Mouse (Mus musculus): ENCODE measurements around the gene Bin2. TPM values are rescaled to one million over a fixed set of nuclear protein-coding genes. Genes with fewer than 3 reads are reported as not detected.

Bin2 gene
- polyA plus RNA-seq, 1 experiment, result not detected

DNA sequence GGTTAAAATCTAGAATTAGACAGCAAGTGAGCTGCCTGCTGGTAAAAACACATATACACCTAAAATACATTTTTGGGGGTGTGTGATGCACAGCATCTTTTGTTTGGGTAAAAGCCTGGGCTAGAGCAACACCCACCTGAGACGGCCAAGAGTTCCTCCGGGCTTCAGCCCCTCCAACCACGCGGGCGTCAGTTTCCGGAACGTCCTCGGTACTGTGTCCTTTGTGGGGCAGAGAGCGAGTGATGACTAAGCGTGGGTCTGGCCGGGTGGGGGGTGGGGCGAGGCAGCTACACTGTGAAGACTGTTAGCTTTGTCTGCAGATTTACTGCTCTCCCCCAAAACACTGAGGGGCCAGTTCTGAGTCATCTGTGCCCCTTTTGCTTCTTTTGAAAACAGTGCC is 17.6 kb upstream of the Bin2 start:
- H3K79me3 ChIP-seq (ENCODE audit: low read depth), result peaks cover 2% of the 10 kb centered on the region
- H3K27me3 ChIP-seq (ENCODE audit: control insufficient read depth, insufficient read depth, insufficient read length), result no peaks in the 10 kb centered on the region
- H3K79me2 ChIP-seq (ENCODE audit: control insufficient read depth, insufficient read depth), result peaks cover 19% of the 10 kb centered on the region
- peak; percentile 71 for TF ChIP-seq MAX (IDR thresholded peaks at IDR 0.05)
- TF ChIP-seq MYOD1 (IDR thresholded peaks at IDR 0.05; ENCODE audit: control insufficient read depth, insufficient read length, low read depth), result no peak
- H3K4me3 ChIP-seq (ENCODE audit: insufficient read depth, poor library complexity, severe bottlenecking), result peak overlapping the region; percentile 28
- H3ac ChIP-seq (ENCODE audit: control insufficient read depth, insufficient read length, low read depth), result peak overlapping the region; percentile 14
- H3K36me3 ChIP-seq (ENCODE audit: control insufficient read depth, insufficient read depth), result no peaks in the 10 kb centered on the region

DNA sequence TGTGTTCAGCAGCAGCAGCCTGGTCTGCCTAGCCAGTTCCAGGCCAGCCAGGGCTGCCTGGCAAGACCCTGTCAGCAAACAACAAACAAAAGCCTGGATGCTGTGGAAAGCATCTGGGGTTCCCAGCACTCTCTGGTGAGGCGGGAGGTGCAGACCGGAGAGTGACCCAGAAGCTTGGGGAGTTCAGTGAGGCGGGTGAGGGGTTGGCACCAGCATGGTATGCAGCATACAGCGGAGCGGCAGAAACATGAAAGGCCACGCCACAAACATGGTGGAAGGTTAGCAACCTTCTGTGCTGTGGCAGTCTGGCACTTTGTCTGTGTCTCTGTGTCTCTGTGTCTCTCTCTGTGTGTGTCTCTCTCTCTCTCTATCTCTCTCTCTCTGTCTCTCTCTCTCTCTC is 17.1 kb upstream of the Bin2 start:
- TF ChIP-seq MYOG (IDR thresholded peaks at IDR 0.05; ENCODE audit: control insufficient read depth, extremely low read depth, insufficient read length) (no peak), MAX (IDR thresholded peaks at IDR 0.05) (no peak), CEBPB (IDR thresholded peaks at IDR 0.05; ENCODE audit: low read depth) (no peak), MYOD1 (IDR thresholded peaks at IDR 0.05; ENCODE audit: control insufficient read depth, insufficient read length, low read depth) (no peak), FOSL1 (IDR thresholded peaks at IDR 0.05; ENCODE audit: insufficient read depth, low read length, poor library complexity, severe bottlenecking) (no peak), CTCF (IDR thresholded peaks at IDR 0.05; ENCODE audit: control insufficient read depth, insufficient read depth, insufficient read length) (no peak), USF1 (IDR thresholded peaks at IDR 0.05; ENCODE audit: low read depth) (no peak)
- Histone ChIP-seq H3K4me3 (ENCODE audit: insufficient read depth, poor library complexity, severe bottlenecking) (peak overlapping the region; percentile 28), H3ac (ENCODE audit: control insufficient read depth, insufficient read length, low read depth) (peak overlapping the region; percentile 26), H3K36me3 (ENCODE audit: control insufficient read depth, insufficient read depth) (no peaks in the 10 kb centered on the region), H3K27me3 (ENCODE audit: control insufficient read depth, insufficient read depth, insufficient read length) (no peaks in the 10 kb centered on the region), H3K79me3 (ENCODE audit: low read depth) (peaks cover 2% of the 10 kb centered on the region), H3K79me2 (ENCODE audit: control insufficient read depth, insufficient read depth) (peaks cover 19% of the 10 kb centered on the region)

DNA sequence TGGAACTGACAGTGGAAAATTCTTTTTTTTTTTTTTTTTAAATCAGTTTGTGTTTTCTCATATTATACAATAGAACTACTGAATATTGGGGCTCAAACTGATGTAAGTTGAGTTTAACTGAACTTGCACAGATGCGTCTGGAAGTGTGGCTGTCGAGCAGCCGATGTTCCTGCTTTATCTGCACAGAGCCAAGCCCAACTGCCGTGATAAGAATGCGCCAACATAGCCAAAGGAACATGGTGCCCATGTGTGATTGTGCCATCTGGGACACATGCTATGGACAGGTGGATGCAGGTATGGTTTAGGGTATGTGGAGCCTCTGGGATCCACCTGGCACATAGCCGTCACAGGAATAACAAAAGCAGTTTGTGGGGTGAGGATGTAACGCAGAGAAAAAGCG is 16.5 kb upstream of the Bin2 start:
- TF ChIP-seq USF1 (IDR thresholded peaks at IDR 0.05; ENCODE audit: low read depth), result no peak
- Histone ChIP-seq H3K79me2 (ENCODE audit: control insufficient read depth, insufficient read depth) (peaks cover 19% of the 10 kb centered on the region), H3K4me3 (ENCODE audit: insufficient read depth, poor library complexity, severe bottlenecking) (no peak overlapping the region), H3K27me3 (ENCODE audit: control insufficient read depth, insufficient read depth, insufficient read length) (no peaks in the 10 kb centered on the region), H3K36me3 (ENCODE audit: control insufficient read depth, insufficient read depth) (no peaks in the 10 kb centered on the region), H3ac (ENCODE audit: control insufficient read depth, insufficient read length, low read depth) (no peak overlapping the region), H3K79me3 (ENCODE audit: low read depth) (peaks cover 2% of the 10 kb centered on the region)

DNA sequence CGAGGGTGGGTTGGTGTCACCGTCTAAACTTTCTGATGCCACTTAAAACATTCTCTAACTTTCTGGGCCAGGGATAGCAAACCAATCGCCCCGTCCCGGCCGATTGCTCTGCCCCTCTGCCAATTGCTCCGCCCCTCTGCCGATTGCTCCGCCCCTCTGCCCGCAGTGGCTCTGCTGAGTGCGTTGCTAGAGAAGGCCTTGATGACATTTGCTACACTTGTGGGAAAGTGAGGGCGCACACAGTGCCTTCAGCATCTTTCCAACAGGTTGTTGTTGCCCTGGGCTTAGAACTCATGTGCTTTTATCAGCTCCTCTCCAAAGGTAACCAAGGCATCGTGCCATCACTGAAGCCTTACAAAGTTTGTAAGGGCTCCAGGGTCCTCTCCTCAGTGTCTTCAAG is 15.9 kb upstream of the Bin2 start:
- peaks cover 19% of the 10 kb centered on the region for H3K79me2 ChIP-seq (ENCODE audit: control insufficient read depth, insufficient read depth)
- no peaks in the 10 kb centered on the region for H3K36me3 ChIP-seq (ENCODE audit: control insufficient read depth, insufficient read depth)
- no peak overlapping the region for H3ac ChIP-seq (ENCODE audit: control insufficient read depth, insufficient read length, low read depth)
- no peak overlapping the region for H3K4me3 ChIP-seq (ENCODE audit: insufficient read depth, poor library complexity, severe bottlenecking)
- no peaks in the 10 kb centered on the region for H3K27me3 ChIP-seq (ENCODE audit: control insufficient read depth, insufficient read depth, insufficient read length)
- peaks cover 2% of the 10 kb centered on the region for H3K79me3 ChIP-seq (ENCODE audit: low read depth)
- no peak for TF ChIP-seq USF1 (IDR thresholded peaks at IDR 0.05; ENCODE audit: low read depth)
- TF ChIP-seq FOSL1 (IDR thresholded peaks at IDR 0.05; ENCODE audit: insufficient read depth, low read length, poor library complexity, severe bottlenecking), result no peak

DNA sequence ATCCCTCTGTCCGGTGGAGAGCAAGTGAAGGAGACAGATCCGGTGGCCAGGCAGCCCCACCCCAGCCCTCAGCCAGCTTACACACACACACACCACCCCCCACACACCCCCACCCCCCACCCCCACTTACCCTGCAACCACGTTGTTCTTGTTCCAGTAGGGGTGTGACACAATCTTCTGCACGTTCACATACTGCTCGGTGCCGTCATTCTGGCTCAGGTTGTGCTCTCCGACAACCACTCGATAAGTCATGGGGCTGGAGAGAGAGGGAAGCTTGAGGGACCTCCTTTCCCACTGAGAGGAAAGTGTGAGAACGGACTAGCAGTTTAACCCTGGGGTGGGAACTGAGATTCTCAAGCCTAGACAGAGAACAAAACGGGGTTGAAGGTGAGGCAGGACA is 15.1 kb upstream of the Bin2 start:
- Histone ChIP-seq H3K79me2 (ENCODE audit: control insufficient read depth, insufficient read depth) (peaks cover 19% of the 10 kb centered on the region), H3K36me3 (ENCODE audit: control insufficient read depth, insufficient read depth) (no peaks in the 10 kb centered on the region), H3K27me3 (ENCODE audit: control insufficient read depth, insufficient read depth, insufficient read length) (no peaks in the 10 kb centered on the region), H3K4me3 (ENCODE audit: insufficient read depth, poor library complexity, severe bottlenecking) (no peak overlapping the region), H3K79me3 (ENCODE audit: low read depth) (peaks cover 2% of the 10 kb centered on the region), H3ac (ENCODE audit: control insufficient read depth, insufficient read length, low read depth) (no peak overlapping the region)
- no peak for TF ChIP-seq FOSL1 (IDR thresholded peaks at IDR 0.05; ENCODE audit: insufficient read depth, low read length, poor library complexity, severe bottlenecking)
- TF ChIP-seq MAX (IDR thresholded peaks at IDR 0.05), result no peak
- TF ChIP-seq MYOG (IDR thresholded peaks at IDR 0.05; ENCODE audit: control insufficient read depth, extremely low read depth, insufficient read length), result no peak
- no peak for TF ChIP-seq USF1 (IDR thresholded peaks at IDR 0.05; ENCODE audit: low read depth)
- TF ChIP-seq CTCF (IDR thresholded peaks at IDR 0.05; ENCODE audit: control insufficient read depth, insufficient read depth, insufficient read length), result no peak
- TF ChIP-seq MYOD1 (IDR thresholded peaks at IDR 0.05; ENCODE audit: control insufficient read depth, insufficient read length, low read depth), result no peak
- TF ChIP-seq CEBPB (IDR thresholded peaks at IDR 0.05; ENCODE audit: low read depth), result no peak

DNA sequence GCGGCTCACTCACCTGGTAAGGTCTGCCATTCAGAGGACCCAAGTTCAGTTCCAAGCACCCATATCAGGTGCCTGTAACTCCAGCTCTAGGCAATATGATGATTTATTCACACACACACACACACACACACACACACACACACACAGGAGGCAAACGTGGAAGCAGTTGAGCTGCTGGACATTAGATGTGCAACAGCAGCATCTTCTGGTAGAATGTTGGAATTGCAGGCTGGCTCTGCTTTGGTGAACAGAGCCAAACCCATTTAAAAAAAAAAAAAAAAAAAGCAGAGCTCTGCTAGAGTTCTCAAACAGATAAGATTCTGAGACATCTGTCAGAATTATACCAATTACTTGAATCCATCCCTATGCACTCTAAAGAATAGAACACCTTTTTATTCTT is 13.7 kb upstream of the Bin2 start:
- Histone ChIP-seq H3K79me2 (ENCODE audit: control insufficient read depth, insufficient read depth) (peaks cover 19% of the 10 kb centered on the region), H3ac (ENCODE audit: control insufficient read depth, insufficient read length, low read depth) (no peak overlapping the region), H3K79me3 (ENCODE audit: low read depth) (peaks cover 2% of the 10 kb centered on the region), H3K27me3 (ENCODE audit: control insufficient read depth, insufficient read depth, insufficient read length) (no peaks in the 10 kb centered on the region), H3K4me3 (ENCODE audit: insufficient read depth, poor library complexity, severe bottlenecking) (no peak overlapping the region), H3K36me3 (ENCODE audit: control insufficient read depth, insufficient read depth) (no peaks in the 10 kb centered on the region)
- TF ChIP-seq CTCF (IDR thresholded peaks at IDR 0.05; ENCODE audit: control insufficient read depth, insufficient read depth, insufficient read length) (peak; percentile 81), MYOD1 (IDR thresholded peaks at IDR 0.05; ENCODE audit: control insufficient read depth, insufficient read length, low read depth) (no peak)

DNA sequence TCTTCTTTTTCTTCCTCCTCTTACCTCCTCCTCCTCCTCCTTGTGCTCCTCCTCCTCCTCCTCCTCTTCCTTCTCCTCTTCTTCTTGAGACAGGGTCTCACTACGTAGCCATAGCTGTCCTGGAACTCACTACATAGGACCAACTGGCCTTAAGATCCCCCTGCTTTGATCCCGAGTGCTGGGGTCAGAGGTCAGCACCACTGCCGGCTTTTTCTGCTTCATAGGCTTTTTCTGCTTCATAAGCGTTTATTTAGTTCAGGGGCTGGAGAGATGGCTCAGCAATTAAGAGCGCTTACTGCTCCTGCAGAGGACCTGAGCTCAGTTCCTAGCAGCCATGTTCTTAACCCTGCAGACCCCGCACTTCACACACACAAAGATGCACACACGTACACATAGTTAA is 12.4 kb upstream of the Bin2 start:
- peaks cover 19% of the 10 kb centered on the region for H3K79me2 ChIP-seq (ENCODE audit: control insufficient read depth, insufficient read depth)
- peaks cover 2% of the 10 kb centered on the region for H3K79me3 ChIP-seq (ENCODE audit: low read depth)
- H3K4me3 ChIP-seq (ENCODE audit: insufficient read depth, poor library complexity, severe bottlenecking), result no peak overlapping the region
- no peaks in the 10 kb centered on the region for H3K36me3 ChIP-seq (ENCODE audit: control insufficient read depth, insufficient read depth)
- no peaks in the 10 kb centered on the region for H3K27me3 ChIP-seq (ENCODE audit: control insufficient read depth, insufficient read depth, insufficient read length)
- H3ac ChIP-seq (ENCODE audit: control insufficient read depth, insufficient read length, low read depth), result no peak overlapping the region
- no peak for TF ChIP-seq MAX (IDR thresholded peaks at IDR 0.05)
- TF ChIP-seq MYOG (IDR thresholded peaks at IDR 0.05; ENCODE audit: control insufficient read depth, extremely low read depth, insufficient read length), result no peak
- TF ChIP-seq FOSL1 (IDR thresholded peaks at IDR 0.05; ENCODE audit: insufficient read depth, low read length, poor library complexity, severe bottlenecking), result no peak
- TF ChIP-seq CTCF (IDR thresholded peaks at IDR 0.05; ENCODE audit: control insufficient read depth, insufficient read depth, insufficient read length), result no peak

Data from C2C12 (cell line).